Mouse (Mus musculus) stomach, embryonic 14.5 days (tissue): ENCODE data around the gene Lhfpl5. TPM values are rescaled to one million over a fixed set of nuclear protein-coding genes. Genes with fewer than 3 reads are reported as not detected.

Experiments
- ATAC-seq: fragments of 200-750 bp; cut with Nextera tagmentation; 2 replicates; pipeline ENCODE4 v1.8.0; 2017; ENCODE audit warnings: low read depth, moderate TSS enrichment; ENCODE audit not compliant: insufficient number of reproducible peaks, insufficient read depth, low FRiP score
- H3K27ac ChIP-seq: fragments of 300-500 bp; sonication (generic); 2 replicates; pipeline ENCODE4 v1.5.1; 2014; ENCODE audit warnings: mild to moderate bottlenecking, low read length, moderate library complexity, mixed read lengths
- H3K27me3 ChIP-seq: fragments of 300-500 bp; sonication (generic); 2 replicates; pipeline ENCODE4 v1.6.1; 2014; ENCODE audit warnings: low read length, control low read depth, mixed read lengths; ENCODE audit not compliant: control insufficient read depth, insufficient read depth
- H3K36me3 ChIP-seq: fragments of 300-500 bp; sonication (generic); 2 replicates; pipeline ENCODE4 v1.6.1; 2014; ENCODE audit warnings: mild to moderate bottlenecking, control low read depth, low read length, moderate library complexity, mixed read lengths; ENCODE audit not compliant: control insufficient read depth, insufficient read depth
- H3K4me1 ChIP-seq: fragments of 300-500 bp; sonication (generic); 2 replicates; pipeline ENCODE4 v1.6.1; 2014; ENCODE audit warnings: low read length, control low read depth, mixed read lengths; ENCODE audit not compliant: control insufficient read depth, insufficient read depth
- H3K4me2 ChIP-seq: fragments of 300-500 bp; sonication (generic); replicated peaks from 2 replicates; pipeline ENCODE4 v1.6.1; 2014; ENCODE audit warnings: low read depth, low read length, control low read depth
- H3K4me3 ChIP-seq: fragments of 300-500 bp; sonication (generic); 2 replicates; pipeline ENCODE4 v1.5.1; 2014; ENCODE audit warnings: low read depth, low read length, control low read depth
- H3K9ac ChIP-seq: fragments of 300-500 bp; sonication (generic); replicated peaks from 2 replicates; pipeline ENCODE4 v1.6.1; 2014; ENCODE audit warnings: low read depth, mild to moderate bottlenecking, control low read depth, low read length, moderate library complexity, mixed read lengths
- H3K9me3 ChIP-seq: fragments of 300-500 bp; sonication (generic); 2 replicates; pipeline ENCODE4 v1.6.1; 2016; ENCODE audit warnings: low read depth, low read length, control low read depth; ENCODE audit not compliant: control insufficient read depth
- WGBS: fragments of 180-500 bp; shearing (Covaris S2); extraction: QIAGEN DNeasy Blood & Tissue Kit; methylation state at CpG from one replicate; pipeline ENCODE4 v1.1.7; 2014; 5-methylcytosine and 5-hydroxymethylcytosine counted together
- polyA plus RNA-seq: library from polyadenylated mRNA; unstranded; fragments of >200 nt; fragmentation: Nextera tagmentation; extraction: Ambion mirVana; gene quantifications from 2 replicates; pipeline ENCODE4 v1.2.1, GENCODE M21; 2014

Lhfpl5 gene
- polyA plus RNA-seq, 1 experiment from 2014 or later: 1.5 TPM

GRCm38 (mm10) chr17:28612603-28613002 is 37.2 kb downstream of the Lhfpl5 start:
- 88% methylated on average over 2 of the region's 2 CpGs for WGBS

GRCm38 (mm10) chr17:28613096-28613495 is 37.7 kb downstream of the Lhfpl5 start:
- H3K36me3 ChIP-seq: peaks cover 18% of the 10 kb centered on the region
- WGBS: 85% methylated on average over 6 of the region's 6 CpGs
- H3K4me2 ChIP-seq: no peak overlapping the region
- H3K4me1 ChIP-seq: no peaks in the 10 kb centered on the region
- no peak for ATAC-seq
- H3K9ac ChIP-seq: no peak overlapping the region
- no peaks in the 10 kb centered on the region for H3K9me3 ChIP-seq
- no peaks in the 10 kb centered on the region for H3K27me3 ChIP-seq
- H3K27ac ChIP-seq: no peak overlapping the region
- H3K4me3 ChIP-seq: no peak overlapping the region

More at GRCm38 (mm10) chr17:28612603-28613002, 37.2 kb downstream of the Lhfpl5 start:
- ATAC-seq: no peak
- Histone ChIP-seq H3K27ac (no peak overlapping the region), H3K4me3 (no peak overlapping the region), H3K4me1 (no peaks in the 10 kb centered on the region), H3K27me3 (no peaks in the 10 kb centered on the region), H3K9ac (no peak overlapping the region), H3K36me3 (peaks cover 22% of the 10 kb centered on the region), H3K9me3 (no peaks in the 10 kb centered on the region), H3K4me2 (no peak overlapping the region)

- H3K27ac ChIP-seq: no peak overlapping the region
- H3K4me2 ChIP-seq: no peak overlapping the region
- peaks cover 8% of the 10 kb centered on the region; the same call in 1 of the 2 replicates for H3K4me1 ChIP-seq
- no peaks in the 10 kb centered on the region for H3K9me3 ChIP-seq
- no peak for ATAC-seq
- no peaks in the 10 kb centered on the region for H3K27me3 ChIP-seq
- H3K4me3 ChIP-seq: no peak overlapping the region
- peaks cover 17% of the 10 kb centered on the region for H3K36me3 ChIP-seq
- no peak overlapping the region for H3K9ac ChIP-seq
- 98% methylated on average over 4 of the region's 4 CpGs for WGBS
Measured at GRCm38 (mm10) chr17:28615332-28615731, 39.9 kb downstream of the Lhfpl5 start.

- Histone ChIP-seq H3K9me3 (no peaks in the 10 kb centered on the region), H3K27me3 (no peaks in the 10 kb centered on the region), H3K4me1 (peaks cover 16% of the 10 kb centered on the region), H3K4me2 (no peak overlapping the region), H3K4me3 (no peak overlapping the region), H3K36me3 (peaks cover 17% of the 10 kb centered on the region), H3K9ac (no peak overlapping the region), H3K27ac (no peak overlapping the region)
- WGBS: 88% methylated on average over 10 of the region's 10 CpGs
- no peak for ATAC-seq
Measured at GRCm38 (mm10) chr17:28617636-28618035, 42.2 kb downstream of the Lhfpl5 start.

GRCm38 (mm10) chr17:28618124-28618523 is 42.7 kb downstream of the Lhfpl5 start:
- Histone ChIP-seq H3K9ac (no peak overlapping the region), H3K27me3 (no peaks in the 10 kb centered on the region), H3K9me3 (no peaks in the 10 kb centered on the region), H3K4me3 (no peak overlapping the region), H3K4me1 (peaks cover 16% of the 10 kb centered on the region), H3K27ac (no peak overlapping the region), H3K36me3 (peaks cover 17% of the 10 kb centered on the region), H3K4me2 (no peak overlapping the region)
- no peak for ATAC-seq
- WGBS: 72% methylated on average over 7 of the region's 7 CpGs

- peaks cover 17% of the 10 kb centered on the region for H3K36me3 ChIP-seq
- peaks cover 16% of the 10 kb centered on the region for H3K4me1 ChIP-seq
- ATAC-seq: no peak
- no peak overlapping the region for H3K4me2 ChIP-seq
- H3K27me3 ChIP-seq: no peaks in the 10 kb centered on the region
- 89% methylated on average over 1 of the region's 1 CpGs for WGBS
- no peak overlapping the region for H3K4me3 ChIP-seq
- no peak overlapping the region for H3K27ac ChIP-seq
- H3K9ac ChIP-seq: no peak overlapping the region
- no peaks in the 10 kb centered on the region for H3K9me3 ChIP-seq
Measured at GRCm38 (mm10) chr17:28618775-28619174, 43.3 kb downstream of the Lhfpl5 start.

- H3K4me2 ChIP-seq: peak overlapping the region; percentile 90
- under 1% methylated on average over 70 of the region's 78 CpGs for WGBS
Measured at GRCm38 (mm10) chr17:28621381-28622299, 46.2 kb downstream of the Lhfpl5 start.

GRCm38 (mm10) chr17:28622300-28622759 is 46.9 kb downstream of the Lhfpl5 start, which contains the start of gene Srpk1:
Srpk1 (minus strand) TSS chr17:28622709.
- Histone ChIP-seq H3K27ac (peak within 1 kb of the TSS; percentile 81), H3K27me3 (no peaks in the 10 kb centered on the region), H3K4me1 (peaks cover 16% of the 10 kb centered on the region), H3K4me3 (peak within 1 kb of the TSS; percentile 76), H3K4me2 (peak within 1 kb of the TSS; percentile 90), H3K36me3 (peaks cover 5% of the 10 kb centered on the region; the same call in 1 of the 2 replicates), H3K9me3 (no peaks in the 10 kb centered on the region), H3K9ac (peak within 1 kb of the TSS; percentile 87)
- peak; percentile 94 for ATAC-seq
- WGBS: under 1% methylated on average over 47 of the region's 53 CpGs

More at GRCm38 (mm10) chr17:28621381-28622299, 46.2 kb downstream of the Lhfpl5 start:
- H3K9me3 ChIP-seq: no peaks in the 10 kb centered on the region
- ATAC-seq: peak; percentile 54
- H3K4me1 ChIP-seq: peaks cover 16% of the 10 kb centered on the region
- peaks cover 5% of the 10 kb centered on the region; the same call in 1 of the 2 replicates for H3K36me3 ChIP-seq
- no peaks in the 10 kb centered on the region for H3K27me3 ChIP-seq
- peak overlapping the region; percentile 81 for H3K27ac ChIP-seq
- peak overlapping the region; percentile 76 for H3K4me3 ChIP-seq
- peak overlapping the region; percentile 87 for H3K9ac ChIP-seq
